Mouse (Mus musculus): ENCODE measurements around the gene Med13.

DNA sequence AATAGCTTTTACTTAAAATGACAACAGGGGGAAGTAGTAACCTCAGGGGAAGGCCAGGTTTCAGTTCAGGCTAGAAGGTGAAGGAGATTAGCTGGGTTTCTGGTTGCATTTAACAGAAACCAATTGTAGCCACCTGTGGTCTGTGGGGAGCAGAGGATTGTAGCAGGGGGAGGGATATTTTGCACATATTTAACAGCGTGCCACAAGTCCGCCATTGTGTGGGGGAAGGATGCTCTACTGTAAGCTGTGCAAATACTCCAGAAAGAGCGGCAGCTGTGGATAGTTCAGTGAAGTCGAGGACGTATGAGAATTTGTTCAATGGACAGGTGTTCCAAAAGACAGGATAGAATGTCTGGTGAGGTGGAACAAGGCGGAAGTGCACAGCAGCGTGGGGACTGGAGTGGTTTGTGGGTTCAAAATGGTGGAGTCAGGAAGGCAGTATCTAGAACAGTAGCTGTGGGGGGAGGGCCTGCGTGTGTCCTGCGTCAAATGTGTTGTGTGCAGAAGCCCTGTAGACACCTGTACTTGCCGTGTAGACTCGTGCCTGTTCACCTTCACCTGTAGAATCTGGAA is 28.4 kb upstream of the Med13 start:
- TF ChIP-seq CTCF (IDR thresholded peaks at IDR 0.05; ENCODE audit: low read depth, low read length) = no peak
- TF ChIP-seq POLR2A (IDR thresholded peaks at IDR 0.05; ENCODE audit: extremely low read depth, insufficient read depth, low read length) = no peak
